Mouse (Mus musculus): ENCODE data around the gene Gm3029. TPM values are rescaled to one million over a fixed set of nuclear protein-coding genes. Genes with fewer than 3 reads are reported as not detected.
"Not testable (repeated sequence)": the region's sequence is repeated elsewhere in the genome, so short reads cannot be mapped to it uniquely, and the experiment has no call there.

The Gm3029 gene
- total RNA-seq (2021), result not detected
- long read RNA-seq, result 0 reads

DNA sequence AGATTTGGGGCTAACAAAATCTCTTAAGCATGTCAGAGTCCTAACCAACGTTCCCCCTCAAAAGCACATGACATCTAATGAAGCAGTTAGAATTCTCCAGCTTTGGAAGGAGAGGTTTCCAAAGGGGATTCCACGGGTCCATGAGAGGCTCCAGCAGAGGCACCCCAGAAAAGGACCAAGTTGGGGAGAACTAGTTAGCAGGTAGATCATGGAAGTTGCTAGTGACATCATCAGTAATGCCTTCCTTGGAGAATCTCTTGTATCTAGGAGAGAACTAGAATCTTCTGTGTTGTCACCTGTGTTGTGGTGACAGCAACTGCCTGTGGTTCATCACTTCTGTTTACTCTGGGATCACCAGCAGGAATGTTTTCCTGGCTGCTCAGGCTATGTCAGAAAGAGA is at the start of gene Gm3029:
TSS of gene Gm3029 (plus strand) at position 301 of the 400 bp plus-strand sequence.
- not testable (repeated sequence) for DNase-seq (ENCODE audit: low spot score in 2 of 2)

DNA sequence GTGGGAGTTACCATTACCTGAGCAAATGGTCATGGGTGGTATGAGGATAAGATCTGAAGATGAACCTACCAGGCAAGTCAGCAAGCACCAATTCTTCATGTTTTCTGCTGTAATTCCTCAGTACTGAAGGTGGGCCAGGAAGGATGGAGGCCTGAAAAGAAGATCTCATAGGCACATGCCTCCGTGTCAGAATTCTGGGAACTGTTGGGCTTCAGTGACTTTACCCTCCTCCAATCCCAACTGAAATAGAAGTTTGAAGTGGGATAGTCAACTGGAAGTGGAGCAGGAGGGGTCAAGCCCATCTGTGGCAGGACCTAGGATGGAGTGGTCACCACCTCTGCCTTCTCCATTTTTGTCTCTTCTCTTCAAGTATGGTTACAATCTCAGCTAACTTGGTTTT is 47.7 kb upstream of the Gm3029 start, which contains the start of gene Gm2916:
TSS of gene Gm2916 (plus strand) at position 301 of the 400 bp plus-strand sequence.
- not testable (repeated sequence) for DNase-seq (ENCODE audit: low spot score in 2 of 2)

DNA sequence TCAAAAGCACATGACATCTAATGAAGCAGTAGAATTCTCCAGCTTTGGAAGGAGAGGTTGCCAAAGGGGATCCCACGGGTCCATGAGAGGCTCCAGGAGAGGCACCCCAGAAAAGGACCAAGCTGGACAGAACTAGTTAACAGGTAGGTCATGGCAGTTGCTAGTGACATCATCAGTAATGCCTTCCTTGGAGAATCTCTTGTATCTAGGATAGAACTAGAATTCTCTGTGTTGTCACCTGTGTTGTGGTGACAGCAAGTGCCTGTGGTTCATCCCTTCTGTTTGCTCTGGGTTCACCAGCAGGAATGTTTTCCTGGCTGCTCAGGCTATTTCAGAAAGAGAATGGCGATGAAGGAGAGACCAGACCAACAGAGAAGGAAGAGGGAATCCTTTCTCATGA is 31.7 kb downstream of the Gm3029 start, which contains the start of gene Gm3095:
TSS of gene Gm3095 (plus strand) at position 301 of the 400 bp plus-strand sequence.
- not testable (repeated sequence) for DNase-seq (ENCODE audit: low spot score in 2 of 2)

Other genes starting within 250 kb of the Gm3029 start
- not detected for gene Gm3043, start 243.0 kb upstream of the Gm3029 start, total RNA-seq (2021)
- 1 to 10 TPM; 1.8 to 2.4 TPM for gene Gm3002, start 121.7 kb upstream of the Gm3029 start, total RNA-seq (2021)
- not detected for gene Gm3033, start 85.5 kb upstream of the Gm3029 start, total RNA-seq (2021)
- gene Gm2916, start 47.6 kb upstream of the Gm3029 start, total RNA-seq (2021), result under 1 TPM in 1 of 2 experiments, not detected in 1; 0.43 TPM
- gene Gm3095, start 31.8 kb downstream of the Gm3029 start, total RNA-seq (2021), result under 1 TPM in 1 of 2 experiments, not detected in 1; 0.25 TPM
- gene Gm3099, start 66.6 kb downstream of the Gm3029 start, total RNA-seq (2021), result not detected
- gene Gm5796, start 92.2 kb downstream of the Gm3029 start, total RNA-seq (2021), result 10 to 100 TPM; 10.3 to 12.5 TPM
- under 1 TPM in 1 of 2 experiments, not detected in 1; 0.71 TPM for gene Gm3115, start 152.4 kb downstream of the Gm3029 start, total RNA-seq (2021)
- gene Gm8108, start 178.8 kb downstream of the Gm3029 start, total RNA-seq (2021), result 10 to 100 TPM in 1 of 2 experiments, 1 to 10 TPM in 1; 8.5 to 10.8 TPM
- not detected for gene Gm3127, start 233.3 kb downstream of the Gm3029 start, total RNA-seq (2021)

Data from layer of hippocampus, postnatal 10 days (tissue).